Mouse (Mus musculus) ovary, postnatal 36 days (tissue): ENCODE measurements at regions not wholly inside any gene's neighbourhood (a gene's known extent, or its start where the extent isn't known, plus 50 kb on each side); places are given as distances from the start of the nearest gene placed in this dataset.
A peak's percentile ranks its signal among the peaks of the same experiment; 100 is the strongest.
"Not testable (repeated sequence)": the region's sequence is repeated elsewhere in the genome, so short reads cannot be mapped to it uniquely, and the experiment has no call there.

Source experiments
- DNase-seq: peaks from one replicate; pipeline ENCODE4 v3.0.0; 2022; ENCODE audit warnings: low spot score, mixed read lengths

GRCm38 (mm10) chr4:4708261-4708660 is 84.9 kb downstream of the Impad1 start:
- peak; percentile 20 for DNase-seq

GRCm38 (mm10) chr4:4699102-4699501 is 94.1 kb downstream of the Impad1 start:
- no peak for DNase-seq

GRCm38 (mm10) chr4:4695413-4695812 is 97.7 kb downstream of the Impad1 start:
- no peak for DNase-seq

GRCm38 (mm10) chr4:4686920-4687319 is 106.2 kb downstream of the Impad1 start:
- no peak for DNase-seq

- no peak for DNase-seq
These were observed 118.5 kb downstream of the Impad1 start for GRCm38 (mm10) chr4:4674607-4675006.

- DNase-seq: no peak
These were observed 142.9 kb downstream of the Impad1 start for GRCm38 (mm10) chr4:4650251-4650650.

GRCm38 (mm10) chr4:4645264-4645663 is 147.9 kb downstream of the Impad1 start:
- no peak for DNase-seq

GRCm38 (mm10) chr4:4636258-4636657 is 156.9 kb downstream of the Impad1 start:
- no peak for DNase-seq

GRCm38 (mm10) chr4:4635856-4636255 is 157.3 kb downstream of the Impad1 start:
- no peak for DNase-seq

GRCm38 (mm10) chr4:4635338-4635737 is 157.8 kb downstream of the Impad1 start:
- DNase-seq: no peak

GRCm38 (mm10) chr4:4634646-4635045 is 158.5 kb downstream of the Impad1 start:
- DNase-seq: no peak

GRCm38 (mm10) chr4:4630750-4631149 is 162.4 kb downstream of the Impad1 start:
- DNase-seq: no peak

GRCm38 (mm10) chr4:4629251-4629650 is 163.9 kb downstream of the Impad1 start:
- DNase-seq: no peak

- DNase-seq: no peak
These were observed 169.3 kb downstream of the Impad1 start for GRCm38 (mm10) chr4:4623840-4624239.

- DNase-seq: not testable (repeated sequence)
These were observed 173.0 kb downstream of the Impad1 start for GRCm38 (mm10) chr4:4620135-4620534.

- DNase-seq: no peak
These were observed 178.6 kb downstream of the Impad1 start for GRCm38 (mm10) chr4:4614577-4614976.
